8 mouse cellular contexts compared by ENCODE assay signal in the genomic region with DNA sequence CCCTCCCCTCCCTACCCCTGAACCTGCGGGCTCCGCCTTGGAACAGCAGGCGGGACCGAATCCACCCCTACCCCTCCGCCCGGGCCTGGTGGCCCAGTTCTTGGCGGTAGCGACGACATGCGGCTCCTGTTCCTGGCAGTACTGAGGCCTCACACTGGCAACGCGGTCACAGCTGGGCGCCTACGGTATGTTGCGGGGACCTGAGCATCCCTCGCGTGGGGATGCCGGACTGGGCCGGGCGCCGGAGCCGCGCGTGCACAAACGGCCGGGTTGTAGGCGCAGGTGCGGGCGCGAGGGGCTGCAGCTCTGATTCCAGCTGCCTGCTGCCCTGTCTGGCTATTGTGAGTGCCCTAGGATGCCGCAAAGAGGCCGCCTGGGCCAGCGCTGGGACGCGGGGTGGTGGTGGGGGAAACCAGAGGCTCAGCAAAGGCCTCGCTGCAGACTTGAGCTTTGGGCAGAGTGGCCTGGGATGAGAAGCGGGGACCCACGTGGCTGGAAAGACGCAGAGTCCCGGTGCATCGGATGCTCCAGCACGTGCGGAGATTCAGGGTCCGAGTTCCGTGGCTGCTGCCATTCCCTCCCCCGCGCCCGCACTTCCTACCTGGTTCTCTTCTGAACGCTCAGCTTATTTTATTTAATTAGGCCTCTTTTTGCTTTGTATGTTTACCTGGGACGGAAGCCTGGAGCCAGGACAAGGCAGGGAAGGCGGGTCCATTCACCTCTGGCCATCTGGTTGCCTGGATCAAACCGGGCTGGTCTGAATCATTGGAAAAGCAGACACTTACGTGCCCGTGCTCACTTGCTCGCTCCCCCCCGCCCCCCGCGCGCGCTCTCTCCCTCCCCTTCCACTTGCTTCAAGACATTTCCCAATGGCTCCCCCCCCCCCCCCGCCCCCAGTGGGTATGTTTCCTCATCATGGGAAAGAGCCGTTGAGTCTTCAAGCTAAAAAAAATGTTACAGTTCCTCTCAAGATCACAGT. TPM values are rescaled to one million over a fixed set of nuclear protein-coding genes. Genes with fewer than 3 reads are reported as not detected.
DNase-seq lines count a peak whose midpoint lies in the region; ATAC-seq lines count a peak whose summit lies in the region.

A gene (plus strand): TSS at position 96 of the 979 bp plus-strand sequence.
A gene (minus strand): TSS at position 731 of the 979 bp plus-strand sequence.

- ATAC-seq in intestine, embryonic 16.5 days: peak; percentile 48; the same call in 1 of the 2 replicates
- ATAC-seq in limb, embryonic 12.5 days (ENCODE audit: insufficient number of reproducible peaks, insufficient read depth, low FRiP score, low TSS enrichment, low read depth): peak; percentile 65
- ATAC-seq in neural tube, embryonic 13.5 days (ENCODE audit: low read depth): peak; percentile 65

- no peaks in the 10 kb centered on the region; the same call in 1 of the 2 replicates for H3K4me1 ChIP-seq in intestine, embryonic 16.5 days (ENCODE audit: control insufficient read depth, insufficient read depth, low read length)
- H3K4me1 ChIP-seq in limb, embryonic 12.5 days (replicated peaks): peaks cover 11% of the 10 kb centered on the region; the same call in 1 of the 2 replicates
- peaks cover 18% of the 10 kb centered on the region for H3K4me1 ChIP-seq in neural tube, embryonic 13.5 days (replicated peaks)

- H3K27me3 ChIP-seq in intestine, embryonic 16.5 days (replicated peaks; ENCODE audit: control insufficient read depth, insufficient read depth, low read length): peaks cover 22% of the 10 kb centered on the region
- H3K27me3 ChIP-seq in limb, embryonic 12.5 days: peaks cover 34% of the 10 kb centered on the region
- peaks cover 11% of the 10 kb centered on the region for H3K27me3 ChIP-seq in neural tube, embryonic 13.5 days

- intact Hi-C loops in heart, postnatal 25 days (cut with DNase I): no loop called here

- H3K9ac ChIP-seq in intestine, embryonic 16.5 days (ENCODE audit: low read depth, low read length): peak within 1 kb of the TSS; percentile 65
- H3K9ac ChIP-seq in limb, embryonic 12.5 days (replicated peaks): peak within 1 kb of the TSS; percentile 64
- peak within 1 kb of the TSS; percentile 72 for H3K9ac ChIP-seq in neural tube, embryonic 13.5 days

- peak within 1 kb of the TSS; percentile 50 for H3K4me3 ChIP-seq in intestine, embryonic 16.5 days (ENCODE audit: low read length)
- peak within 1 kb of the TSS; percentile 58 for H3K4me3 ChIP-seq in limb, embryonic 12.5 days (replicated peaks)
- peak within 1 kb of the TSS; percentile 58 for H3K4me3 ChIP-seq in neural tube, embryonic 13.5 days

- H3K27ac ChIP-seq in intestine, embryonic 16.5 days (ENCODE audit: low read length): no peak within 1 kb of the TSS
- H3K27ac ChIP-seq in limb, embryonic 12.5 days: no peak within 1 kb of the TSS
- peak within 1 kb of the TSS; percentile 15; the same call in 1 of the 2 replicates for H3K27ac ChIP-seq in neural tube, embryonic 13.5 days (replicated peaks)

- under 1% methylated on average over 61 of the region's 62 CpGs for WGBS in intestine, embryonic 16.5 days
- under 1% methylated on average over 61 of the region's 62 CpGs for WGBS in limb, embryonic 12.5 days
- WGBS in neural tube, embryonic 13.5 days: under 1% methylated on average over 62 of the region's 62 CpGs

- peak; percentile 13 for DNase-seq in thymus, postnatal 4 days
- no peak for DNase-seq in thymus, postnatal 0 days (ENCODE audit: low spot score)
- peak; percentile 72 for DNase-seq in embryo, embryonic 9.5 days (ENCODE audit: extremely low spot score)
- DNase-seq in urinary bladder, postnatal 36 days (ENCODE audit: low spot score in 2 of 2): no peak
- DNase-seq in heart, postnatal 25 days (ENCODE audit: low spot score): no peak

- peak within 1 kb of the TSS; percentile 78 for H3K4me2 ChIP-seq in intestine, embryonic 16.5 days (ENCODE audit: low read depth, low read length)
- H3K4me2 ChIP-seq in limb, embryonic 12.5 days: peak within 1 kb of the TSS; percentile 96
- H3K4me2 ChIP-seq in neural tube, embryonic 13.5 days: peak within 1 kb of the TSS; percentile 84

- H3K9me3 ChIP-seq in intestine, embryonic 16.5 days (ENCODE audit: control insufficient read depth, low read length): no peaks in the 10 kb centered on the region
- H3K9me3 ChIP-seq in limb, embryonic 12.5 days: no peaks in the 10 kb centered on the region
- H3K9me3 ChIP-seq in neural tube, embryonic 13.5 days: no peaks in the 10 kb centered on the region

- H3K36me3 ChIP-seq in intestine, embryonic 16.5 days (ENCODE audit: control insufficient read depth, insufficient read depth, low read length): no peaks in the 10 kb centered on the region
- no peaks in the 10 kb centered on the region for H3K36me3 ChIP-seq in limb, embryonic 12.5 days
- H3K36me3 ChIP-seq in neural tube, embryonic 13.5 days: no peaks in the 10 kb centered on the region

RNA-seq across cellular contexts. Expression of the first gene that starts in this region (rescaled TPM):
- polyA plus RNA-seq in thymus, postnatal 0 days (2015; fragmentation: Nextera tagmentation; extraction: Ambion mirVana): 0.06 and 0.14 TPM in 2 replicates
- 0.13 and 0.43 TPM in 2 replicates for polyA plus RNA-seq in intestine, embryonic 16.5 days (2015; fragmentation: Nextera tagmentation; extraction: Ambion mirVana)
- polyA plus RNA-seq in limb, embryonic 12.5 days (2016; fragmentation: Nextera tagmentation; extraction: Ambion mirVana): 0.98 and 1.2 TPM in 2 replicates
- polyA plus RNA-seq in neural tube, embryonic 13.5 days (2015; fragmentation: Nextera tagmentation; extraction: Ambion mirVana): 0.80 and 1.8 TPM in 2 replicates
- total RNA-seq in heart, postnatal 25 days (2021): not detected

RNA-seq across cellular contexts. Expression of the second gene that starts in this region (rescaled TPM):
- polyA plus RNA-seq in thymus, postnatal 0 days (2015; fragmentation: Nextera tagmentation; extraction: Ambion mirVana): 20.1 and 20.7 TPM in 2 replicates
- polyA plus RNA-seq in intestine, embryonic 16.5 days (2015; fragmentation: Nextera tagmentation; extraction: Ambion mirVana): 15.2 and 19.7 TPM in 2 replicates
- 25.9 and 28.8 TPM in 2 replicates for polyA plus RNA-seq in limb, embryonic 12.5 days (2016; fragmentation: Nextera tagmentation; extraction: Ambion mirVana)
- polyA plus RNA-seq in neural tube, embryonic 13.5 days (2015; fragmentation: Nextera tagmentation; extraction: Ambion mirVana): 23.9 and 26.5 TPM in 2 replicates
- 10 to 100 TPM; 11.9 to 13.1 TPM for total RNA-seq in heart, postnatal 25 days (2021)

Comparison
In these comparisons a context has a peak if more than half of its experiments do, and no peak if none do; other contexts are left out.
1. DNase-seq: peak in thymus, postnatal 4 days (single experiment) and embryo, embryonic 9.5 days (single experiment); none in thymus, postnatal 0 days (single experiment), urinary bladder, postnatal 36 days (0 of 2) and heart, postnatal 25 days (single experiment).
2. Peak in every context shown above with its lines, with median percentiles within 50 percentile points of each other: ATAC-seq, H3K4me2 ChIP-seq, H3K4me3 ChIP-seq and H3K9ac ChIP-seq.